Comparison of ENCODE assay signal across 19 mouse cellular contexts in genomic region chr9:66625974-66626530, GRCm38 (mm10). TPM values are rescaled to one million over a fixed set of nuclear protein-coding genes. Genes with fewer than 3 reads are reported as not detected.
DNase-seq lines count a peak whose midpoint lies in the region; ATAC-seq lines count a peak whose summit lies in the region.
"Had no signal": no experiment of that assay in that cellular context is flagged by ENCODE, and none has a peak within 500 bp of the region (broad histone marks: within the 10 kb centered on the region; RNA-seq: fewer than 3 reads in every experiment).

No protein-coding gene starts in this region.

- peaks cover 18% of the 10 kb centered on the region for H3K4me1 ChIP-seq in intestine, embryonic 16.5 days (ENCODE audit: control insufficient read depth, insufficient read depth, low read length)
- peaks cover 32% of the 10 kb centered on the region for H3K4me1 ChIP-seq in liver, embryonic 12.5 days
- peaks cover 35% of the 10 kb centered on the region for H3K4me1 ChIP-seq in lung, embryonic 15.5 days
- peaks cover 21% of the 10 kb centered on the region for H3K4me1 ChIP-seq in stomach, embryonic 15.5 days
- H3K4me1 ChIP-seq in forebrain, embryonic 11.5 days (replicated peaks; ENCODE audit: control insufficient read depth, insufficient read depth, low read length), result no peaks in the 10 kb centered on the region; the same call in 1 of the 2 replicates
- H3K4me1 ChIP-seq: neural tube, embryonic 12.5 days had no signal

- no peaks in the 10 kb centered on the region for H3K36me3 ChIP-seq in intestine, embryonic 16.5 days (ENCODE audit: control insufficient read depth, insufficient read depth, low read length)
- no peaks in the 10 kb centered on the region for H3K36me3 ChIP-seq in liver, embryonic 12.5 days
- H3K36me3 ChIP-seq in lung, embryonic 15.5 days, result no peaks in the 10 kb centered on the region
- H3K36me3 ChIP-seq in stomach, embryonic 15.5 days, result no peaks in the 10 kb centered on the region
- H3K36me3 ChIP-seq in forebrain, embryonic 11.5 days (ENCODE audit: control insufficient read depth, insufficient read depth, low read length), result no peaks in the 10 kb centered on the region
- H3K36me3 ChIP-seq: embryonic facial prominence, embryonic 15.5 days; forebrain, embryonic 12.5 days; heart, embryonic 10.5 days; hindbrain, embryonic 13.5 days; neural tube, embryonic 12.5 days had no signal

- H3K4me3 ChIP-seq in intestine, embryonic 16.5 days (ENCODE audit: low read length), result no peak overlapping the region
- H3K4me3 ChIP-seq in liver, embryonic 12.5 days, result no peak overlapping the region
- H3K4me3 ChIP-seq in lung, embryonic 15.5 days, result no peak overlapping the region
- no peak overlapping the region for H3K4me3 ChIP-seq in stomach, embryonic 15.5 days (replicated peaks)
- no peak overlapping the region for H3K4me3 ChIP-seq in forebrain, embryonic 11.5 days (ENCODE audit: low read depth, low read length)
- H3K4me3 ChIP-seq: embryonic facial prominence, embryonic 15.5 days; forebrain, embryonic 12.5 days; heart, embryonic 10.5 days; hindbrain, embryonic 13.5 days; left cerebral cortex, adult 2 months; megakaryocyte, embryonic 14.5 days; neural tube, embryonic 12.5 days had no signal

- no peak for DNase-seq in forebrain, embryonic 11.5 days (ENCODE audit: low spot score)
- no peak for DNase-seq in c-Kit-positive CD71-positive TER-119-positive erythroid progenitor cells, embryonic 14.5 days (ENCODE audit: low spot score)
- DNase-seq: cerebellum, adult 9-10 months; gastrocnemius, postnatal 25 days; heart, postnatal 14 days; spleen, adult 18-20 months; thymus, postnatal 25 days had no signal

- no peak overlapping the region for H3K27ac ChIP-seq in intestine, embryonic 16.5 days (ENCODE audit: low read length)
- H3K27ac ChIP-seq in liver, embryonic 12.5 days, result no peak overlapping the region
- H3K27ac ChIP-seq in lung, embryonic 15.5 days, result peak overlapping the region; percentile 45; the same call in 1 of the 2 replicates
- H3K27ac ChIP-seq in stomach, embryonic 15.5 days, result no peak overlapping the region
- H3K27ac ChIP-seq in forebrain, embryonic 11.5 days (ENCODE audit: low read depth, low read length), result no peak overlapping the region
- H3K27ac ChIP-seq: embryonic facial prominence, embryonic 15.5 days; forebrain, embryonic 12.5 days; hindbrain, embryonic 13.5 days; left cerebral cortex, adult 2 months; neural tube, embryonic 12.5 days had no signal

- no peak overlapping the region for H3K4me2 ChIP-seq in intestine, embryonic 16.5 days (ENCODE audit: low read depth, low read length)
- no peak overlapping the region for H3K4me2 ChIP-seq in liver, embryonic 12.5 days
- H3K4me2 ChIP-seq in lung, embryonic 15.5 days, result no peak overlapping the region
- no peak overlapping the region for H3K4me2 ChIP-seq in stomach, embryonic 15.5 days
- no peak overlapping the region for H3K4me2 ChIP-seq in forebrain, embryonic 11.5 days (ENCODE audit: low read depth, low read length, severe bottlenecking)
- H3K4me2 ChIP-seq: embryonic facial prominence, embryonic 15.5 days; forebrain, embryonic 12.5 days; hindbrain, embryonic 13.5 days; neural tube, embryonic 12.5 days had no signal

- WGBS in intestine, embryonic 16.5 days, result 81% methylated on average over 4 of the region's 4 CpGs
- WGBS in liver, embryonic 12.5 days (ENCODE audit: insufficient replicate concordance), result 71% methylated on average over 4 of the region's 4 CpGs
- WGBS in lung, embryonic 15.5 days, result 55% methylated on average over 4 of the region's 4 CpGs
- WGBS in stomach, embryonic 15.5 days, result 59% methylated on average over 4 of the region's 4 CpGs
- WGBS in forebrain, embryonic 11.5 days, result 86% methylated on average over 4 of the region's 4 CpGs

- H3K9me3 ChIP-seq in intestine, embryonic 16.5 days (ENCODE audit: control insufficient read depth, low read length), result no peaks in the 10 kb centered on the region
- no peaks in the 10 kb centered on the region for H3K9me3 ChIP-seq in liver, embryonic 12.5 days (replicated peaks)
- no peaks in the 10 kb centered on the region for H3K9me3 ChIP-seq in lung, embryonic 15.5 days
- H3K9me3 ChIP-seq in stomach, embryonic 15.5 days, result no peaks in the 10 kb centered on the region
- no peaks in the 10 kb centered on the region for H3K9me3 ChIP-seq in forebrain, embryonic 11.5 days (ENCODE audit: control insufficient read depth, low read length)
- H3K9me3 ChIP-seq: embryonic facial prominence, embryonic 15.5 days; forebrain, embryonic 12.5 days; heart, embryonic 10.5 days; hindbrain, embryonic 13.5 days; megakaryocyte, embryonic 14.5 days; neural tube, embryonic 12.5 days had no signal

- no peaks in the 10 kb centered on the region for H3K27me3 ChIP-seq in intestine, embryonic 16.5 days (replicated peaks; ENCODE audit: control insufficient read depth, insufficient read depth, low read length)
- H3K27me3 ChIP-seq in liver, embryonic 12.5 days (replicated peaks), result no peaks in the 10 kb centered on the region; the same call in 1 of the 2 replicates
- H3K27me3 ChIP-seq in lung, embryonic 15.5 days, result no peaks in the 10 kb centered on the region
- H3K27me3 ChIP-seq in stomach, embryonic 15.5 days (replicated peaks), result no peaks in the 10 kb centered on the region
- no peaks in the 10 kb centered on the region for H3K27me3 ChIP-seq in forebrain, embryonic 11.5 days (ENCODE audit: control insufficient read depth, insufficient read depth, low read length)
- H3K27me3 ChIP-seq: embryonic facial prominence, embryonic 15.5 days; forebrain, embryonic 12.5 days; hindbrain, embryonic 13.5 days; megakaryocyte, embryonic 14.5 days; neural tube, embryonic 12.5 days had no signal

- H3K9ac ChIP-seq in intestine, embryonic 16.5 days (ENCODE audit: low read depth, low read length), result no peak overlapping the region
- H3K9ac ChIP-seq in liver, embryonic 12.5 days, result no peak overlapping the region
- H3K9ac ChIP-seq in lung, embryonic 15.5 days, result no peak overlapping the region
- no peak overlapping the region for H3K9ac ChIP-seq in stomach, embryonic 15.5 days
- H3K9ac ChIP-seq in forebrain, embryonic 11.5 days (ENCODE audit: low read length), result no peak overlapping the region
- H3K9ac ChIP-seq: embryonic facial prominence, embryonic 15.5 days; forebrain, embryonic 12.5 days; hindbrain, embryonic 13.5 days; neural tube, embryonic 12.5 days had no signal

- peak; percentile 32; the same call in 1 of the 2 replicates for ATAC-seq in intestine, embryonic 16.5 days
- 0 out of 2 replicates have a peak, but pooled peaks have one; percentile 38 for ATAC-seq in liver, embryonic 12.5 days
- ATAC-seq in lung, embryonic 15.5 days (ENCODE audit: borderline replicate concordance, extremely low read depth, low FRiP score, low TSS enrichment), result peak; percentile 49
- peak; percentile 69 for ATAC-seq in stomach, embryonic 15.5 days (ENCODE audit: insufficient read depth, low FRiP score, low read depth)
- no peak for ATAC-seq in forebrain, embryonic 11.5 days (replicated peaks; ENCODE audit: low FRiP score)
- no peak for ATAC-seq in erythroblast, adult 5-6 weeks (replicated peaks; ENCODE audit: low FRiP score, poor library complexity, severe bottlenecking)

RNA-seq across cellular contexts. Expression of gene Usp3, which starts 33.1 kb away (rescaled TPM):
- 75.5 and 79.1 TPM in 2 replicates for polyA plus RNA-seq in intestine, embryonic 16.5 days (2015; fragmentation: Nextera tagmentation; extraction: Ambion mirVana)
- 20.3 and 21.3 TPM in 2 replicates for polyA plus RNA-seq in liver, embryonic 12.5 days (2016; fragmentation: Nextera tagmentation; extraction: Ambion mirVana)
- polyA plus RNA-seq in lung, embryonic 15.5 days (2015; fragmentation: Nextera tagmentation; extraction: Ambion mirVana), result 51.4 and 57.1 TPM in 2 replicates
- 60.9 and 64.6 TPM in 2 replicates for polyA plus RNA-seq in stomach, embryonic 15.5 days (2015; fragmentation: Nextera tagmentation; extraction: Ambion mirVana)
- polyA plus RNA-seq in forebrain, embryonic 11.5 days (2014; fragmentation: Nextera tagmentation; extraction: Ambion mirVana), result 92.4 and 99.8 TPM in 2 replicates
- total RNA-seq in erythroblast, adult 5-6 weeks (2015; ENCODE audit: low replicate concordance), result 13.6 and 24.6 TPM in 2 replicates
- 29.6 and 31.6 TPM in 2 replicates for total RNA-seq in erythroblast, adult 5-6 weeks (2017; ENCODE audit: low replicate concordance)

Comparison
In these comparisons a context has a peak if more than half of its experiments do, and no peak if none do; other contexts are left out.
1. ATAC-seq: peak in intestine, embryonic 16.5 days (single experiment), liver, embryonic 12.5 days (single experiment), lung, embryonic 15.5 days (single experiment) and stomach, embryonic 15.5 days (single experiment); none in forebrain, embryonic 11.5 days (single experiment) and erythroblast, adult 5-6 weeks (single experiment).